Mouse (Mus musculus) gastrocnemius, postnatal 25 days (tissue): ENCODE data around the gene Ghrh. TPM values are rescaled to one million over a fixed set of nuclear protein-coding genes. Genes with fewer than 3 reads are reported as not detected.

Source experiments
- DNase-seq: peaks from one replicate; pipeline ENCODE4 v3.0.0; 2022
- total RNA-seq, 2 experiments: library from RNA; stranded (reverse); gene quantifications; 1 replicate in 1 of 2; 2 replicates in 1 of 2; pipeline ENCODE4 v1.2.3; 2021

Ghrh gene
- total RNA-seq, 2 experiments from 2014 or later: not detected

- DNase-seq: no peak
Observed at GRCm38 (mm10) chr2:157349121-157349778, 1.9 kb upstream of the Ghrh start.

GRCm38 (mm10) chr2:157343337-157343736, 4.0 kb downstream of the Ghrh start:
- DNase-seq: no peak

- no peak for DNase-seq
Observed at GRCm38 (mm10) chr2:157342328-157342926, 4.9 kb downstream of the Ghrh start.

DNA sequence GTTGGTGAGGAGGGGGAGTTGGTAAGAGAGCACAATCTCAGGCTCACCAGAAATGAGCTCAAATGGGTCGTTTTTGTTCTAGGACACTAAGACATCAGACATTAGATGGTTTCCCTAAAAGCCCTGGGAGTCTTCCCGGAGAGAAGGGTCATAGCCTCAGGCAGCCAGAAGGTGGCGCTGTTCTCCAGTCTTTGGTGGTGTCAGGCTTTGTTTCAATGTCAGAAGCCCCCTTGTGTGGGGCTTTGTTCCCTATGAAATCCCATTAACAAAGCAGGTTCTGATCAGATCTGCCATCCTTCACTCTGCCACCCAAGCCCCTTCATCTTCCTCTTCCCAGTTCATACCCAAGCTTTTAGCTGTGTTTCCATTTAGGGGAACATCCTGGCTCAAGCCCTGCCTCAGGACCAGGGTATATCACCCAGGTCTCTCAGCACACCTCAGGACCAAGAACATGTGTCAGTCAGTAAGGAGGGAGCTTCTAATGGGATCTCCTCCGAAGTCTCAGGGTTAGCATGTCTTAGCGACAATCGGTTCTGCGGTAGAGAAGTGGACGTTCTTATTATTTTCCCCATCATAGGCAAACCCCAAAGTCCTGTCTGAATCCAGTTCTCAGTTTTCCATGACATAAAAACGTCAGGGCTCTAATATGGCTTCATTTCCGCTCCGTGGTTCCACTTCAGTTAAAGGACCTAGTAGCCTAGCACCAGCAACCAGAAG, 5.6 kb downstream of the Ghrh start:
- no peak for DNase-seq

- DNase-seq: no peak
Observed at GRCm38 (mm10) chr2:157340221-157340741, 7.0 kb downstream of the Ghrh start.

- no peak for DNase-seq
Observed at GRCm38 (mm10) chr2:157339532-157339931, 7.8 kb downstream of the Ghrh start.

DNA sequence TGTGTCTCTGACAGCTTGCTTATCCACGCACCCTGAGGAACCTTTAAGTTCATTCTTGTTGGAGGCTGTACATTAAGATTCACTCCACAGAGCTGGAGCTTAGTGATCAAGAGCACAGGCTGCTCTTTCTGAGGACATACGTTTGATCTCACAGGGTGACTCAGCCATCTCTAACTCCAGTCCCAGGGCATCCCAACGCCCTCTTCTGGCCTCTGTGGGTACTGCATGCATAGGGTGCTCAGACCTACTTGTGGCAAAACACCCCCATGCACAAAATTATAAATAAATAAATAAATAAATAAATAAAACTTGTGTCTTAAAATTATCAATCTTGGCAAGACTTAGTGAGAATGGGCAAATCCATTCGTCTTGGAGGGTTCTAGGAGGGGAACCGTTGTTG, 8.6 kb downstream of the Ghrh start:
- DNase-seq: peak; percentile 38

DNA sequence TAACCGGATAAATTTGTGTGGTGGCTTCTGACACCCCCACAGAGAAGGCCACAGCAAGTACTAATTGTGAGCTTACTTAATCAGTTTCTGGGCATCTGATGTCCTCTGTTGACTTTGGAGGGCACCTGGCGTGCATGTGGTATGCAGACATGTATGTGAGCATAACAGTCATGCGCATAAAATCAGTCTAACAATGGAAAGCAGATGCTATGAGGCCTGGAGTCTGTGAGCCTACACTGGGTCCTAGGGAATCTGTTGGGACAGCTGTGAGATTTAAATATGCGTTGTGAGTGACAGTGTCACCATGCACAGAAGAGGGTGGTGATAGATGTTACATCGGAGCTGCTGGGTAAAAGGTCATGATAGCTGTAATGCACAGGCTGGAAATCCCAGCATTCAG, 15.2 kb downstream of the Ghrh start:
- DNase-seq: no peak

DNA sequence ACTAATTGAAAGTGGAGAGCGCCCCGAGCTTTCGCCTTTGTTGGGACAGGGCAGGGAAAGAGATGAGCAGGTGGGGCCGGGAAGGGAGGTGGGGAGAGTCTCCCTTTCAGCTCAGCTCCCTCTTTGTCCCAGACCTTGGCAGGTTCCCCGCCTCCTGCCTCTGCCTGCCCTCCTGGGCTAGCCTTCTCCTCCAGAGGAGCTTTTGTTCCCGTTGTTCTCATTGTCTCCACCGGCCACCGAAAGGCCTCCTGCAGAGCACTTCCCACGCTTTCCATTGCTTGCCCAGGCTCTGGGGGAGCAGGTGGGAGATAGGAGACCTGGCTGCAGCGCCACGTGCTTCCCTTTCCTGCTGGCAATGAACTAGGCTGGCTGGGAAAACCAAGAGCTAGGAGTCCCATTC, 18.7 kb downstream of the Ghrh start:
- DNase-seq: no peak

DNA sequence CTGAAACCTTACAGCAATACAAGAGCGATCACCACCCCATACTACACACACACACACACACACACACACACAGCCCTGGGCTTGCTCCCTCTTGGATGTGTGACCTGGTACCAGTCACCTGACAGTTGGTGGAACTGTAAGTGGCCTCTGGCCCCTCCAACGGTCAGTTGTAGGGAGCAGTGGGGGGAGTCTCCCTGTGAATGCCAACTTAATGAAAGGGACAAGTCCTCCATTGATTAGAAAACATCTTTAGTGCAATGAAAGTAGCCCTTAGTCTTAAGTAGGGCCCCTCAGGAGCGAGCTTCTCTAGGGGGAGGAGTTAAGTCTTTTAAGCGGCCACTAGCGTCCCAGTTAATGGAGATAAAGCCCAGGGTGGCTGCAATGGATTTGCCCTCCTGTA, 19.2 kb downstream of the Ghrh start:
- no peak for DNase-seq

DNA sequence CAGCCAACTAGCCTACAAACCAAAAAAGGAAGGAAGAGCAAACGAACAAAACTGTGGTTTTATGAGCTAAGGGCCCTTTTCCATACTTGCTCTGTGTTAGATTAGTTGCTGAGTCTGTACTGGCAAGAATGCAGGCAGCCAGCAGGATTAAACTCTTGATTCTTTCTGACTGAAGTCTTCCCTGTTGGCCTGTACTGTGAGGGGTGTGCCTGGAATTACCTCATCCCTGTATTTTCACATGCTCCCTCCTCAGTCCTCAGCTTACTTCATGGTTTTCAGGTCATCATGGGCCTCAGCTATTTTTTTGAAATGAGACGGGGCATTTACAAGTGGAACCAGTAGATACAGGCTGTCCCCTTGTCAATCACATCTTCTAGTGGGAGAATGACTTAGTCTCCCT, 22.1 kb downstream of the Ghrh start:
- no peak for DNase-seq

- DNase-seq: no peak
Observed at GRCm38 (mm10) chr2:157322029-157322766, 25.1 kb downstream of the Ghrh start.

- no peak for DNase-seq
Observed at GRCm38 (mm10) chr2:157320886-157321285, 26.4 kb downstream of the Ghrh start.

DNA sequence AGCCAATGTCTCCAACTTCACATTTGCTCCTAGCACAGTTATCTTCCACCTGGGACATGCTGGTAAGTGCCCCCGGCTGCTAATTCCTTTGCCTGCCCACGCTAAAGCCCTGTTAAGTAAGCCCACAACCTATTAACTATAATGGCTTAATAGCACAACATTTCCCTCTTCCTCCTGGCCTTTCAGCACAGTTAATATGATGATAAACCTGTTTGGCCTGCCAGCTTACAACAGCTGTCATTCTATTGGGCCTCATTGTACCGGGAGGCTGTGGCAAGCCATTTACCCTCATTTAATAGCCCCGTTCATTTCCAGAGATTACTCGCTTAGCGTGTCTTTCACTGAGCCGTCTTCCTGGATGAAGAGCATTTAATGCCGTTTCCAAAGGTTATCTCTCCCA, 27.2 kb downstream of the Ghrh start:
- DNase-seq: no peak

- no peak for DNase-seq
Observed at GRCm38 (mm10) chr2:157317220-157317619, 30.1 kb downstream of the Ghrh start.

DNA sequence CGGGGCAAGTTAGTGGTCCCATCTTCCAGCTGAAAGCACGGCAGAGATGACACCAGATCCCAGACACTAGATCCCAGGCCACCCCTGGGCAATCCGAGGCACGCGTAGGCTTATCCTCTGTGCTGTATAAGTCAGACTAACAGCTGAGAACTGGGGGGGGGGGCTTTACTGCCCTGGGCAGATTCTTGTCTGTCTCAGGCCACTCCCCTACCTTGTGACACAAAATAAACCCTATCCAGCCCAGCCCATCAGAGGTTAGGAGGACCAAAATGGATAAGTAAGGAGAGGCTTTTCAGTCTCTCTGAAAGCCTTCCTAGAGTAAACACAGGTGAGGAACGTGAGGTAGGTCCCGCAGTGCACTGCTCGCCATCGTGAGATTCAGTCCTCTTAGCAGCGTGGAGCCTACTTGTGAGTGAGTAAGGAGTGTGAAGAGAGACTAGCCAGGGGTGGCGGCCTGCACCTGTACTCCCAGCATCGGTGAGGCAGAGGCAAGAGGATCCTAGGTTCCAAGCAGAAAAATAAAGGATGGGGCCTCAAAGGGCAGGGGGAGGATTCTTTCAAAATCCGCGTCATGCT, 30.9 kb downstream of the Ghrh start:
- DNase-seq: no peak

GRCm38 (mm10) chr2:157315486-157315885, 31.8 kb downstream of the Ghrh start:
- DNase-seq: no peak

- DNase-seq: no peak
Observed at GRCm38 (mm10) chr2:157314310-157314709, 33.0 kb downstream of the Ghrh start.

GRCm38 (mm10) chr2:157313718-157314117, 33.6 kb downstream of the Ghrh start:
- no peak for DNase-seq

- DNase-seq: no peak
Observed at GRCm38 (mm10) chr2:157310963-157311637, 36.2 kb downstream of the Ghrh start.

DNA sequence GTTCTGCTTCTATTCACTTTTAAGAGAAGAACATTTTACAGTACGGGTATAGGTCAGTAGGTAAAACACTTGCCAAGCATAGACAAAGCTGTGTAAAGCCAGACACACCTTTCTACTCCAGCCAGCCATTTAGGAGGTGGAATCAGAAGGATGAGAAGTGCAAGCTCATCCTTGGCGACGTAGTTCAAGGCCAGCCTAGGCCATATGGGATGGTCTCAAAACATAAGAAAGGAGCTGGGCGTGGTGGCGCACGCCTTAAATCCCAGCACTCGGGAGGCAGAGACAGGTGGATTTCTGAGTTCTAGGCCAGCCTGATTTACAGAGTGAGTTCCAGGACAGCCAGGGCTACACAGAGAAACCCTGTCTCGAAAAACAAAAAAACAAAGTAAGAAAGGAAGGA, 37.7 kb downstream of the Ghrh start:
- no peak for DNase-seq
